Comparison of ENCODE assay signal across 15 mouse cellular contexts in genomic region chr11:6597523-6597922, GRCm38 (mm10). TPM values are rescaled to one million over a fixed set of nuclear protein-coding genes. Genes with fewer than 3 reads are reported as not detected.
DNase-seq lines count a peak whose midpoint lies in the region; ATAC-seq lines count a peak whose summit lies in the region.
"Had no signal": no experiment of that assay in that cellular context is flagged by ENCODE, and none has a peak within 500 bp of the region (broad histone marks: within the 10 kb centered on the region; RNA-seq: fewer than 3 reads in every experiment).

No protein-coding gene starts in this region.

- peaks cover 82% of the 10 kb centered on the region for H3K36me3 ChIP-seq in forebrain, embryonic 12.5 days (replicated peaks)
- H3K36me3 ChIP-seq in forebrain, embryonic 14.5 days (ENCODE audit: control insufficient read depth, insufficient read depth, low read length): peaks cover 82% of the 10 kb centered on the region
- H3K36me3 ChIP-seq in midbrain, embryonic 10.5 days: peaks cover 79% of the 10 kb centered on the region
- H3K36me3 ChIP-seq in midbrain, embryonic 11.5 days (ENCODE audit: control insufficient read depth, insufficient read depth, low read length): peaks cover 29% of the 10 kb centered on the region
- H3K36me3 ChIP-seq in hindbrain, embryonic 15.5 days: peaks cover 49% of the 10 kb centered on the region
- peaks cover 38% of the 10 kb centered on the region for H3K36me3 ChIP-seq in neural tube, embryonic 14.5 days (ENCODE audit: control insufficient read depth, insufficient read depth, low read length)

- WGBS in forebrain, embryonic 12.5 days: 78% methylated on average over 7 of the region's 7 CpGs
- 73% methylated on average over 7 of the region's 7 CpGs for WGBS in forebrain, embryonic 14.5 days
- 81% methylated on average over 7 of the region's 7 CpGs for WGBS in midbrain, embryonic 10.5 days
- WGBS in midbrain, embryonic 11.5 days: 76% methylated on average over 7 of the region's 7 CpGs
- 62% methylated on average over 7 of the region's 7 CpGs for WGBS in hindbrain, embryonic 15.5 days
- WGBS in neural tube, embryonic 14.5 days: 61% methylated on average over 7 of the region's 7 CpGs

- H3K4me1 ChIP-seq in forebrain, embryonic 12.5 days: peaks cover 43% of the 10 kb centered on the region
- H3K4me1 ChIP-seq in forebrain, embryonic 14.5 days (ENCODE audit: control insufficient read depth, insufficient read depth, low read length): peaks cover 15% of the 10 kb centered on the region
- H3K4me1 ChIP-seq in midbrain, embryonic 10.5 days: peaks cover 45% of the 10 kb centered on the region
- H3K4me1 ChIP-seq in midbrain, embryonic 11.5 days (ENCODE audit: control insufficient read depth, insufficient read depth, low read length): peaks cover 19% of the 10 kb centered on the region
- peaks cover 48% of the 10 kb centered on the region for H3K4me1 ChIP-seq in hindbrain, embryonic 15.5 days (replicated peaks)
- peaks cover 31% of the 10 kb centered on the region for H3K4me1 ChIP-seq in neural tube, embryonic 14.5 days (ENCODE audit: control insufficient read depth, insufficient read depth, low read length)

- H3K9ac ChIP-seq in forebrain, embryonic 12.5 days: no peak overlapping the region
- H3K9ac ChIP-seq in forebrain, embryonic 14.5 days (ENCODE audit: low read length): no peak overlapping the region
- no peak overlapping the region for H3K9ac ChIP-seq in midbrain, embryonic 11.5 days (ENCODE audit: low read length)
- no peak overlapping the region for H3K9ac ChIP-seq in hindbrain, embryonic 15.5 days
- H3K9ac ChIP-seq in neural tube, embryonic 14.5 days (replicated peaks; ENCODE audit: low read depth, low read length): no peak overlapping the region

- ATAC-seq in forebrain, embryonic 12.5 days (ENCODE audit: low FRiP score): no peak
- ATAC-seq in forebrain, embryonic 14.5 days: no peak
- ATAC-seq in midbrain, embryonic 11.5 days (ENCODE audit: low FRiP score): no peak
- no peak for ATAC-seq in hindbrain, embryonic 15.5 days (ENCODE audit: low FRiP score, low read depth)
- 0 out of 2 replicates have a peak, but pooled peaks have one; percentile 0 for ATAC-seq in neural tube, embryonic 14.5 days (ENCODE audit: low read depth)

- H3K4me3 ChIP-seq in forebrain, embryonic 12.5 days (replicated peaks): no peak overlapping the region
- no peak overlapping the region for H3K4me3 ChIP-seq in forebrain, embryonic 14.5 days (ENCODE audit: low read depth, low read length)
- H3K4me3 ChIP-seq in midbrain, embryonic 10.5 days: no peak overlapping the region
- no peak overlapping the region for H3K4me3 ChIP-seq in midbrain, embryonic 11.5 days (ENCODE audit: low read depth, low read length)
- H3K4me3 ChIP-seq in hindbrain, embryonic 15.5 days: no peak overlapping the region
- no peak overlapping the region for H3K4me3 ChIP-seq in neural tube, embryonic 14.5 days (ENCODE audit: low read depth, low read length)

- peaks cover 6% of the 10 kb centered on the region; the same call in 1 of the 2 replicates for H3K27me3 ChIP-seq in forebrain, embryonic 12.5 days
- no peaks in the 10 kb centered on the region for H3K27me3 ChIP-seq in forebrain, embryonic 14.5 days (replicated peaks; ENCODE audit: control insufficient read depth, insufficient read depth, low read length)
- H3K27me3 ChIP-seq in midbrain, embryonic 10.5 days (ENCODE audit: low read depth, poor library complexity, severe bottlenecking): no peaks in the 10 kb centered on the region
- H3K27me3 ChIP-seq in midbrain, embryonic 11.5 days (ENCODE audit: control insufficient read depth, insufficient read depth, low read length): no peaks in the 10 kb centered on the region
- no peaks in the 10 kb centered on the region for H3K27me3 ChIP-seq in hindbrain, embryonic 15.5 days
- H3K27me3 ChIP-seq in neural tube, embryonic 14.5 days (ENCODE audit: control insufficient read depth, insufficient read depth, low read length): no peaks in the 10 kb centered on the region
- H3K27me3 ChIP-seq: CH12.LX had no signal

- H3K9me3 ChIP-seq in forebrain, embryonic 12.5 days: no peaks in the 10 kb centered on the region
- H3K9me3 ChIP-seq in forebrain, embryonic 14.5 days (replicated peaks; ENCODE audit: control insufficient read depth, low read length): no peaks in the 10 kb centered on the region
- H3K9me3 ChIP-seq in midbrain, embryonic 10.5 days (replicated peaks): no peaks in the 10 kb centered on the region
- H3K9me3 ChIP-seq in midbrain, embryonic 11.5 days (ENCODE audit: control insufficient read depth, low read length): no peaks in the 10 kb centered on the region
- H3K9me3 ChIP-seq in hindbrain, embryonic 15.5 days: no peaks in the 10 kb centered on the region
- H3K9me3 ChIP-seq in neural tube, embryonic 14.5 days (ENCODE audit: control insufficient read depth, low read length): no peaks in the 10 kb centered on the region

- no peak overlapping the region for H3K4me2 ChIP-seq in forebrain, embryonic 12.5 days
- no peak overlapping the region for H3K4me2 ChIP-seq in forebrain, embryonic 14.5 days (ENCODE audit: low read length)
- no peak overlapping the region for H3K4me2 ChIP-seq in midbrain, embryonic 11.5 days
- no peak overlapping the region for H3K4me2 ChIP-seq in hindbrain, embryonic 15.5 days
- H3K4me2 ChIP-seq in neural tube, embryonic 14.5 days (ENCODE audit: low read depth, low read length): no peak overlapping the region

- 0 out of 2 replicates have a peak overlapping the region, but pooled peaks have one; percentile 25 for H3K27ac ChIP-seq in forebrain, embryonic 12.5 days
- no peak overlapping the region for H3K27ac ChIP-seq in forebrain, embryonic 14.5 days (ENCODE audit: low read depth, low read length)
- H3K27ac ChIP-seq in midbrain, embryonic 10.5 days (replicated peaks): 0 out of 2 replicates have a peak overlapping the region, but pooled peaks have one; percentile 76
- no peak overlapping the region for H3K27ac ChIP-seq in midbrain, embryonic 11.5 days (ENCODE audit: low read depth, low read length)
- H3K27ac ChIP-seq in hindbrain, embryonic 15.5 days (replicated peaks): peak overlapping the region; percentile 70; the same call in 1 of the 2 replicates
- H3K27ac ChIP-seq in neural tube, embryonic 14.5 days (ENCODE audit: low read depth, low read length): peak overlapping the region; percentile 78

- DNase-seq in forebrain, embryonic 14.5 days (ENCODE audit: low spot score): no peak
- DNase-seq in midbrain, embryonic 10.5 days (ENCODE audit: low spot score): no peak
- no peak for DNase-seq in midbrain, embryonic 11.5 days (ENCODE audit: low spot score, missing footprints)
- no peak for DNase-seq in ovary, postnatal 14 days (ENCODE audit: low spot score)
- no peak for DNase-seq in MN1 (ENCODE audit: low spot score)
- DNase-seq: embryo, embryonic 11 days; gastrocnemius, postnatal 25 days; heart, postnatal 10 days; lung, adult 18-20 months had no signal

RNA-seq across cellular contexts. Expression of gene Nacad, which starts 8.3 kb away (rescaled TPM):
- polyA plus RNA-seq in forebrain, embryonic 12.5 days (2016; fragmentation: Nextera tagmentation; extraction: Ambion mirVana): 56.3 and 63.2 TPM in 2 replicates
- 49.6 and 63.9 TPM in 2 replicates for polyA plus RNA-seq in forebrain, embryonic 14.5 days (2014; fragmentation: Nextera tagmentation; extraction: Ambion mirVana)
- polyA plus RNA-seq in midbrain, embryonic 10.5 days (2016; fragmentation: Nextera tagmentation; extraction: Ambion mirVana): 17.2 and 39.7 TPM in 2 replicates
- 37.1 and 38.4 TPM in 2 replicates for polyA plus RNA-seq in midbrain, embryonic 11.5 days (2014; fragmentation: Nextera tagmentation; extraction: Ambion mirVana)
- 85.3 and 89.8 TPM in 2 replicates for polyA plus RNA-seq in hindbrain, embryonic 15.5 days (2015; fragmentation: Nextera tagmentation; extraction: Ambion mirVana)
- polyA plus RNA-seq in neural tube, embryonic 14.5 days (2014; fragmentation: Nextera tagmentation; extraction: Ambion mirVana): 77.6 and 96.8 TPM in 2 replicates

RNA-seq across cellular contexts. Expression of gene Tbrg4, which starts 28.3 kb away (rescaled TPM):
- 46.7 and 48.7 TPM in 2 replicates for polyA plus RNA-seq in forebrain, embryonic 12.5 days (2016; fragmentation: Nextera tagmentation; extraction: Ambion mirVana)
- polyA plus RNA-seq in forebrain, embryonic 14.5 days (2014; fragmentation: Nextera tagmentation; extraction: Ambion mirVana): 23.4 and 28.1 TPM in 2 replicates
- 61.7 and 70.5 TPM in 2 replicates for polyA plus RNA-seq in midbrain, embryonic 10.5 days (2016; fragmentation: Nextera tagmentation; extraction: Ambion mirVana)
- polyA plus RNA-seq in midbrain, embryonic 11.5 days (2014; fragmentation: Nextera tagmentation; extraction: Ambion mirVana): 35.5 and 38.3 TPM in 2 replicates
- polyA plus RNA-seq in hindbrain, embryonic 15.5 days (2015; fragmentation: Nextera tagmentation; extraction: Ambion mirVana): 31.8 and 33.0 TPM in 2 replicates
- 30.6 and 33.4 TPM in 2 replicates for polyA plus RNA-seq in neural tube, embryonic 14.5 days (2014; fragmentation: Nextera tagmentation; extraction: Ambion mirVana)

RNA-seq across cellular contexts. Expression of gene Wap, which starts 40.9 kb away (rescaled TPM):
- not detected in 2 replicates for polyA plus RNA-seq in forebrain, embryonic 12.5 days (2016; fragmentation: Nextera tagmentation; extraction: Ambion mirVana)
- polyA plus RNA-seq in forebrain, embryonic 14.5 days (2014; fragmentation: Nextera tagmentation; extraction: Ambion mirVana): not detected in 2 replicates
- polyA plus RNA-seq in midbrain, embryonic 10.5 days (2016; fragmentation: Nextera tagmentation; extraction: Ambion mirVana): not detected in 2 replicates
- polyA plus RNA-seq in midbrain, embryonic 11.5 days (2014; fragmentation: Nextera tagmentation; extraction: Ambion mirVana): not detected in 2 replicates
- polyA plus RNA-seq in hindbrain, embryonic 15.5 days (2015; fragmentation: Nextera tagmentation; extraction: Ambion mirVana): not detected in 2 replicates
- polyA plus RNA-seq in neural tube, embryonic 14.5 days (2014; fragmentation: Nextera tagmentation; extraction: Ambion mirVana): not detected in 2 replicates
- polyA plus RNA-seq: kidney, embryonic 16.5 days; spleen, adult 2 months had no signal

RNA-seq across cellular contexts. Expression of gene Ccm2, which starts 50.8 kb away (rescaled TPM):
- 89.9 and 90.7 TPM in 2 replicates for polyA plus RNA-seq in forebrain, embryonic 12.5 days (2016; fragmentation: Nextera tagmentation; extraction: Ambion mirVana)
- polyA plus RNA-seq in forebrain, embryonic 14.5 days (2014; fragmentation: Nextera tagmentation; extraction: Ambion mirVana): 94.0 and 94.2 TPM in 2 replicates
- polyA plus RNA-seq in midbrain, embryonic 10.5 days (2016; fragmentation: Nextera tagmentation; extraction: Ambion mirVana): 106 and 108 TPM in 2 replicates
- polyA plus RNA-seq in midbrain, embryonic 11.5 days (2014; fragmentation: Nextera tagmentation; extraction: Ambion mirVana): 72.8 and 81.6 TPM in 2 replicates
- polyA plus RNA-seq in hindbrain, embryonic 15.5 days (2015; fragmentation: Nextera tagmentation; extraction: Ambion mirVana): 92.2 and 95.9 TPM in 2 replicates
- 87.6 and 88.0 TPM in 2 replicates for polyA plus RNA-seq in neural tube, embryonic 14.5 days (2014; fragmentation: Nextera tagmentation; extraction: Ambion mirVana)

Comparison
In these comparisons a context has a peak if more than half of its experiments do, and no peak if none do; other contexts are left out.
1. H3K27ac ChIP-seq: peak in forebrain, embryonic 12.5 days (single experiment), midbrain, embryonic 10.5 days (single experiment), hindbrain, embryonic 15.5 days (single experiment) and neural tube, embryonic 14.5 days (single experiment); none in forebrain, embryonic 14.5 days (single experiment) and midbrain, embryonic 11.5 days (single experiment).